Mouse (Mus musculus): ENCODE measurements at regions not wholly inside any gene's neighbourhood (a gene's known extent, or its start where the extent isn't known, plus 50 kb on each side); places are given as distances from the start of the nearest gene placed in this dataset.
A peak's percentile ranks its signal among the peaks of the same experiment; 100 is the strongest.

DNA sequence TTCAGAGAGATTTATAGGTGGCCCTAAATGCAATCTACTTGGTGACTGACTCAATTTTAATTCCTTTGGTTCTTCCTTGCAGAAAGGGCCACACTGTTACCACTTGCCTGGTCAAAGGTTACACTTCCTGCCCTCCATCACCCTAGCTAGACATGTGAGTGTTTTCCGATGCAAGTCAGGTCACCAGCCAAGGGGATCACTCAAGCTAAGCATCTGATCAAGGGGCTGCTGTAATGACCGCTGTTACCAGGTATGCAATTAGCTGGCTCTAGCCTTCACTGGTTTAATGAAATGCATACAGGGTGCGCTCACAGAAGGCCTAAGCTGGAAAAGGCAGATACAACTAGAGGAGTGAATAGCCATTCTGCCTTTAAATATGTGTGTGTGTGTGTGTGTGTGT, 105.1 kb downstream of the Mtx2 start:
- DNase-seq (ENCODE audit: low spot score) = no peak

DNA sequence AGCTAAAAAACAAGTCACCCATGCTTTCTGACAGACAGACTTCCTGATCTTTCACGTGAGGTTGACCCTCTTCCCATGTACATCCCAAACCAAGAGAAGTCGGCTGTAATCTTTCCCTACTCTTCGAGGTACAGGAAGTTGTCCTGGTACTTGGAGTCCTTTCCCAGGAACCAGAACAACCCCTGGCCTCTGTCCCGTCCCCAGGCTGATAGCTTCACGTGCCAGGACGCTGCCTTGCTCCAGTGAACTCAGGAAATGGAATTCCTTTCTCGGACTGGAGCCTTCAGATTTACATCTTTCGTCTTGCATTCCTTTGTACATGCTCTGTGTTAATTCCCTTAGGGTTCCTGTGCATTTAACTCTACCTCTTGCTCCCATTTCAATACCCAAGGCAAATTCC, 107.6 kb downstream of the Mtx2 start:
- DNase-seq (ENCODE audit: low spot score) = no peak

DNA sequence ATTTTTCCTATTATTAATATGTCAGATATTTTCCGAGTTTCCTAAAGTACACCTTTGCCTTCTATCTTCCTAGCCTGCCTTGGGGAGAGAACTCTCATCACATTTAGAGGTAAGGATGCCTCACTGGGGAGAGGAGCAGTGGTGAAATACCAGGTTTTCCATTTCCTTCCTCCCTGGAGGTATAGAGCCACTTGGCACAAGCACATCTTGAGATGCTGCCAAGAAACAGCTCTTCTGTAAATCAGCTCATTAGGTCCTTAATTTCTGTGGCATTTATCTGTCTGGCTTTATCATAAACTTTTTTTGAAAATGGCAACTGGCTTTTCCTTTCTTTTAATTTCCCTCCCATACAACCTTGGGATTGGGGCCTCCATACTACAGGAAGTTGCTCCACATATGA, 108.2 kb downstream of the Mtx2 start:
- no peak for DNase-seq (ENCODE audit: low spot score)

DNA sequence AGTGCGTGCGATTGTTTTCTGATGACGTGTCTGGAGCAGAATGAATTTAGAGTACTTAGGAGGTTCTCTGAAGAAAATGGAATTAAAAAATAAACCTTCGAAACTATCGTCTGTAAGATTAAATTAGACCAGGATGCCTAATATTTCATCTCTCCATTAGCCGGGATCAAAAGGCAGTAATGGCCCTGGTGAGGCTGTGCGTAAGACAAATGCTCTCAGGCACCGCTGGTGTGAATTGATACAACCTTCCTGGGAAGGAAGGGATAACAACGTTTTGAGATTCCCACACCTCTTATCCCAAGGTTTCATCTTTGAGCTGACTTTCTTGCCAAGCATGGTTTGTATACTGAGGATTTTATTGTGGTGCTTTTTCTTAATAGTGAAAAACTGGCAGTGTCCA, 113.1 kb downstream of the Mtx2 start:
- no peak for DNase-seq (ENCODE audit: low spot score)

DNA sequence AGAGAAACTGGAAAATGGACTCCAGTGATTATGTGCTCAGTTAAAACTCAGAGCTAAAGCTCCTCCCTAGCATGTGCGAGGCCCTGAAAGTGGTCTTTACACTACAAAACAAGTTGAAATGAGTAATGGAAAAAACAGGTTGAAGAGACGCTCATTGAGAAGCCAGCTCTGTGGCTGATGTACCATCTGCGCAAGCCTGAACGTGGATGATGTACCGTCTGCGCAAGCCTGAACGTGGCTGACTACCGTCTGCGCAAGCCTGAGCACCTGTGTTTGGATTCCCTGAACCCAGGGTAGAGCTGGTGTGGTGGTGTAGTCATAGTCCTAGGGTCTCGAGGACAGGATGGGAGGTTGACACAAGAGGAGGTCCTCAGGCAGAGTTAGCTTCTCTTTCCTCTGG, 116.4 kb downstream of the Mtx2 start:
- DNase-seq (ENCODE audit: low spot score) = no peak

DNA sequence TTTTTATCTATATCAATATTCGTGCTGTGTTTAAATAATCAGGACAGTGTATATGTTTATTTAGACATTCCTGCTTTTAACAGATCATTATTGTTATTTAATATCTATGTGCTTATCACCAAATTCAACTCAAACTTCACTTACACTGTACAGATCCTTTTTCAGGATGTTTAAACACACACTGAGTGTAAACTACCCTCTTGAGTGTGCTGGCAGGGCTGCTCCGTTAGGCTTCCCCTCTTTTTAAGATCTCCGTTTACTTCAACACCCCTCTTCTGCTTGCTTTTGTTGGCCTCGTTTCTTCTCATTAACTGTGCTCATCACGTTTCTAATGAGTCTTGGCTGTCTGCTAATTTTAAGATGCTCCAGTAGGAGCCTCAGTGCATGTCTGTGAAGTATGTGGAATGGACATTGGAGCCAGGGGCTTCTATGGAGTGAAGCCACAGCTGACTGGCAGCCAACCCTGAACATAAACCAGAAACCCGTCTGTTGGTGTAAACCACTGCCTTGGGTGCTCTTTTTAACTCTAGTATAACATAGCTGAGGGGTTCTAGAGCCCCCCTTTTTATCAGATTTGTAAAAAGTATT, 117.1 kb downstream of the Mtx2 start:
- DNase-seq (ENCODE audit: low spot score) = no peak

DNA sequence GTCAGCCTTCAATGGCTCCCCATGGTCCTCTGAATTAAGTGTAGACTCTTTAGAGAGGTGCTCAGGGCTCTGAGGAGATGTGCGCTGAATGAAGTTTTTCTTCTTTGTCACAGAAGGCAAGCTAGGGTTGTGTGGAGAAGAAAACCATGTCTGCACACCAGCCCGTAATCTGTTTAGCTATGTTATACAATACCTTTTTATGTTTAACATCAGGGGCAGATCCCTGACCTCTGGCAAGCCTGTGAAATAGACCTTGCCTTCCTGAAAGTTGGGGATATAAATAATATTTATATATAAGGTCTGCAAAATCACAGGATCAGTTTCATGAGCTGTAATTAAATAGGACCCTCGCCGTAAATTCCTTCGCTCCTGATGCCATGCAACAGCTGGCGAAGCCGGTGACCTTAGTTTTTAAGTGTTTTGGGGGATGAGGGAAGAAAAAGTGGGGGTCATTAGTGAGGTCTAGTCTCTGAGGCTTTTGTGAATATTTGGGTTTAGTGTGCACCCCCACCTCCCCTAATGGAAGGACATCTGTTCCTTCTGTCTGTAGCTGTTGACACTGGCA, 119.7 kb downstream of the Mtx2 start:
- no peak for DNase-seq (ENCODE audit: low spot score)

DNA sequence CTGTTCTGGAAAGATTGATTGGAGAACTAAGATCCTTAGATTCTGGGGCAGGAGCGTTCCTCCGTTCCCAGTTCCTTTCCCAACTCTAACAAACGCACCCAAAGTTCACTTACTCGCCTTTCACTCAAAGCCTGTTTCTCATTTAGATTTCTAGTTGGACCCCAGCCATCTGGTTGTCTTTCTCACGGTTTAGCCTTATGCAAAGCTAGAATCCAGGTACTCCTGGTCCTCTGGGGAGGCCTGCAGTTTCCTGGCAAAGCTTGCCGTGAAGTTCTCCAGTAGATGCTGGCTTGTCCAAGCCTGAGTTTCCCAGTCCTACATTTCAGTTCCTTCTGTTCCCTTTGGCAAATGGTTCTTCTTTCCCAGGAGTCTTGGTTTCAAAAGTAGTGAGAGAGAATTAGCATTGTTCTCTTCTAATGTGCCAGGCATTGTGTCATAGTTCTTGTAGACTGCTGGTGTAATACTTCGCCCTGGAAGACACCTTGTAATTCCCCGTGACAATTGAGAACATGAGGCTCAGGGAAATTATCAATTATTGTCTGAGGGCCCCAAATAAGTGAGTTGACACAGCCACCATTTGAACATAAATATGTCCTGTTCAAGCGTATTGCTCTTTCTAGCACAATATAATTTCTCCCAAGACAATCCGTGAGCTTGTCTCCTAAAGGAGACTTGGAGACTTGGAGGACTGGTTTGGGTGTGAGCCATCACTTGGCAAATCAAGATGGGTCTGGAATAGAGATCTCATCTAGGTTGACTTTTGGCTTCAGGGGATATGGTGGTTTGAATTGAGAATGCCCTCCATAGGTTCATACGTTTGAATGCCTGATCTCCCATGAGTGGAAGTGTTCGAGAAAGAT, 126.0 kb downstream of the Mtx2 start:
- no peak for DNase-seq (ENCODE audit: low spot score)

DNA sequence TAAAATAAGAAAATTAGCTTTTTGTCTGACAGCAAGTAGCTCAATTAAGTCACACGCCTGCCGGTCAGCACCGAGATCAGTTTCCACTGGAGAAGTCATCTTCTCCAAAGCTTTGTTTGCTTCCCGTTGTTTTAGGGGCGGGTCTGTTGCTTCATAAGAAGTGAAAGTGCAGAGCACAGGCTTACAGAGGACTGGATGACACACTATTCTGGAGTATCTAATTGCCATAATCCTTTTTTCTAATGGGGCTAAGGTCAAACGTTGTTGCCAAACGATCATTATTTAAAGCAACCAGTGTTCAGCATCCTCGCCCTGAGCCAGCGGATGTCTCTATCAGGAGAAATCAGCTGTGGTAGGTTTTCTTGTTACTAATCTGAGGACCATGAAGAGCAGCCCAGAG, 128.5 kb downstream of the Mtx2 start:
- DNase-seq (ENCODE audit: low spot score) = no peak

DNA sequence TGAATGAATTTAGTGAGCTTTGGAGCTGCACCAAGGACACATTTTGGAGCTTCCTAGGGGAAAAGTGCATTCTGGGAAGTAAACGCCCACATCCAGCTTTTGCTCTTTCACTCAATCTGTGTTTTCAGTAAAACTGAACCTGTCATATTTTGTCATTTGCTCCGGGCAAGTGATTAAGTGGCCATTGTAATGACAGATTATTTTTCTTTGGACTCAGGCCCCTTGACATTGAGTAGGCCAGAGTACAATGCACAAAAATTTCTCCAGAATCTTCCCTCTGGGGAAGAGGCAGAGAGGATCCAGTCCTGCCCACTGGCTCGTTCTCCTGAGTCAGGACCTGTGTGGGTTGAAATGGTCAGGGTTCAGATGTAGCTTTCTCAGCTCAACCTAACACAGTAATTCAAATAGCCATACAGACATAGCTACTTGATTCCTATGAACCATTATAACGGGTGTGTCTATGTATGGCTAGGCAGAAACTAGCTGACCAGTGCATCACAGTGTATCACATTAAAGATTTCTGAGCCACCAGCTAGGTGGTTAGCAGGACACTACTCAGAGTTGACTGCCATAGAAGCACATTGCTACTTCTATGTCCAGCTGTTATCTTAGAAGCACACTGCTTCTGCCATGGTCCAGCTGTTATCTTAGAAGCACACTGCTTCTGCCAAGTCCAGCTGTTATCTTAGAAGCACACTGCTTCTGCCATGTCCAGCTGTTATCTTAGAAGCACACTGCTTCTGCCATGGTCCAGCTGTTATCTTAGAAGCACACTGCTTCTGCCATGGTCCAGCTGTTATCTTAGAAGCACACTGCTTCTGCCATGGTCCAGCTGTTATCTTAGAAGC, 129.9 kb downstream of the Mtx2 start:
- no peak for DNase-seq (ENCODE audit: low spot score)

DNA sequence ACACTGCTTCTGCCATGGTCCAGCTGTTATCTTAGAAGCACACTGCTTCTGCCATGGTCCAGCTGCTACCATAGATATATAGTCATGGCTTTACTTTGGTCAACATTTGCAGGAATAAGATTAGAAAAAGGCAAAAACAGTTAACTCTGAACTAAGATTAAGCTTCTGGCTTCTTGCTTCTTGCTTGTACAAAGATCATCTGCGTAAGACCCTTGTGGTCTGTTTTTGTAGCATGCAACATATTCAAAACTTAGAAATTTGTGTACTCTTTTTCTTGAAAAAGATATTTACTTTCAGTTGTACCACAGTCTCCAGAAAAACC, 130.5 kb downstream of the Mtx2 start:
- DNase-seq (ENCODE audit: low spot score) = no peak

DNA sequence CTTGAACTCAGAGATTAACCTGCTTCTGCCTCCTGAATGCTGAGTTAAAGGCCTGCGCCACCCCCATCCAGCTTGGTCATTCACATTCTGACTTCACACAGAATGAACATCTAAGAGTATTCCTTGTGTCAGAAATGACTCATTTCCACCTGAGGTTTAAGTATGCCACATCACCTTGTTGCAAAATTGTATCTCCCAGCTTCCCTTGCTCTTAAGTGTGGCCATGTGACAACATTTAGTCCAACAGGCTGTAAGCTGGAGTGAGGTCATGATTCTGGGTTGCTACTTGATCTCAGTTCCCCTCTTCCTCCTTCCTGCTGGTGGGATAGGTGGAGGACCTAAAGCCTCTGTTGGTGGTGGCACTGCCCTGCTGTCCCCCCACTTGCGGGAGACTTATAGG, 131.0 kb downstream of the Mtx2 start:
- DNase-seq (ENCODE audit: low spot score) = no peak

DNA sequence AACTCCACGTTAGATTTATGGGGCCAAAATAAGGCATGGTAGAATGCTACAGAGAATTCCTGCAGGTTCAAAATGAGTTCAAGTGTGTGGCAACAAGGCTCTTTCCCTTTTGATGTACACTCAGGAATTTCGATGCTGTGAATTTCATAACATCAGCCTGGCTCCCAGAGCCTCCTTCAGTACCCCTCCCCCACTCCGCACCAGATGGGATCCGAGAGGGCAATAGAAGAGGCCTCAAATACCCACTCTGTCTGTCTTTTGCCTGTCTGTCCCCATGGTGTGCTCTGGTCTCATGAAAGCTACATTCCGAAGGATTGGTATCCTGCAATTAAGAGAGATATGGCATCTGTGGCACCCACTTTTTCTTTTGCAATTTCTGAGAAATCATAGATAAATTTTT, 134.3 kb downstream of the Mtx2 start:
- DNase-seq (ENCODE audit: low spot score) = no peak

DNA sequence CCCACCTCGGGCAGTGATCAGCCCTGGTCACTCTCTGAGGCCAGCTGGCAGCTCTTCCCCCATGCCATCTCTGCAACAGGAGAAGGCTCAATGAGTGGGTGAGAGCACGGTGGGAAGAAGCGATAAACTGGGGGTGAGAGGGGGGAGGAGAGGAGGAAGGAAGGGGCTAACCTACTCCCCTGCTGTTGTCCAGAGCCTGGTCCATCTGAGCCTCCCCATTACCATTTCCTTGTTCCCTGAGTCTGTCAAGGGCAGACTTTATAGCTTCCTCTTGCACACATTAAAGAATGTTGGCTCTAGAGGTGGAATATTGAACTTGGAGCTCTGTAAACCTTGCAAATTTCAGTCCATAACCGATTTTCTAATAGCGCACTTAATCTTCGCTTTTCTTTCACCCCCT, 136.8 kb downstream of the Mtx2 start:
- DNase-seq (ENCODE audit: low spot score) = no peak

DNA sequence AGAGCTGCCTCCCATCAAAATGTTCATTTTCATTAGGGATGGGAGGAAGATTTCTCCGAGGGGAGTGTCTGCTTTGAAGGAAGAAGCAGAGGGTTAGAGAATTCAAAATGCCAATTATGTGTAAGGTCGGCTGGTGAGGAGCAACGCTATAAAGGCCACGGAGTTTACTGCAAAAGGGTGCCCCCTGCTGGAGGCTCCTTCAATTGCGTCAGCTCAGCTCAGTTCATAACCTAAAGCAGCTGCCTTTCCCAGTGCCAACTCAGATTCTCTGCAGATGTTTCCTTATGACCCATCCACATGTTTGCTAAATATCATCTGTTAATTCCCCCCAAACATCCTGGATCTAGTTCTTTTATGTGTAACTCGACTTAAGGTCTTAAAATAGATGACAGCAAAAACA, 138.8 kb downstream of the Mtx2 start:
- peak; percentile 57 for DNase-seq (ENCODE audit: low spot score)

DNA sequence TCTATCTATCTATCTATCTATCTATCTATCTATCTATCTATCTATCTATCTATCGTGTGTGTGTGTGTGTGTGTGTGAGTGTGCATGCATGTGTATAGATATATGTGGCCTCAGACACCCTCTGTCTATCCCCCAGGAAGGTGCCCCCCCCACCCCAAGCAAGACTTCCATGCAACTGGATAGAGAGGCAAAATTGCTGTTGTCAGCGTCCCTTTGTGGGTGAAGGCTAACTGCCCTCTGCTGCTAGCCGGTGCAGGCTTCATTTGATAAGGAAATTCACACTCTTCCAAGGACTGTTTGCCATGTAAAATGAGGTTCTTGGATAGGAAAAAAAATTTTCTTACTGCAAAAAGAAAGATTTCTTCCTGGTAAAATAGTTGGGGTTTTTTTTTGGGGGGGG, 139.4 kb downstream of the Mtx2 start:
- no peak for DNase-seq (ENCODE audit: low spot score)

DNA sequence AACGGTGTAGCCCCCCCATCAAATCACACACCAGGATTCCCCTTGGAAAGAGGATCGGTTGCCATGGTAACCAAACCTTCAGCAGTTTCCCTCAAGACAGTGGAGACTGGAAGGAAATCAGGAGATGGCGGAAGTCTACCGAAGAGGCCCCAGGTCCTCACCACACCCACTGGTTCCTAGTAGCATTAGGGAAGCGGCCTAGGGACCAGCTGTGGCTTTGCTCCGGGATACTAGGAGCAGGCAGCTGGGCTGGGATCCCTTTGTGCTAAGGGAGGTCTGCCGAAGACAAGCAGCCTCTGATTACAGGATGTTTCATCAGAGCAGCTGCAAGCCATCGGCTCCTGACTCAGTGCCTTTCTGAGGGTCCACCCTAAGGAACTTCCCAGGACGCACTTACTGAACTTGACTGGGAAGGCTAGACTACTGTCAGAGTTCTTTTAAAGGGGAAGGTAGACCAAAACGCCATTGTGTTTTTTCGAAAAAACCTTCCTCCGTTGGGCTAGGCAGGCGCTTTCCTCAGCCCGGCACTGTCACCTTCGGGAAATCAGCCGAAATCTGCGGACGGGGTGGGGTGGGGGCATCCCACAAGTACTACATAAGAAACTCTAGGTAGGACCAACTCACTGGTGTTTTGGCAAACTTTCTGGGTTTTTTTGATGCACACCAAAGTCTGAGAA, 139.9 kb downstream of the Mtx2 start:
- DNase-seq (ENCODE audit: low spot score) = no peak

DNA sequence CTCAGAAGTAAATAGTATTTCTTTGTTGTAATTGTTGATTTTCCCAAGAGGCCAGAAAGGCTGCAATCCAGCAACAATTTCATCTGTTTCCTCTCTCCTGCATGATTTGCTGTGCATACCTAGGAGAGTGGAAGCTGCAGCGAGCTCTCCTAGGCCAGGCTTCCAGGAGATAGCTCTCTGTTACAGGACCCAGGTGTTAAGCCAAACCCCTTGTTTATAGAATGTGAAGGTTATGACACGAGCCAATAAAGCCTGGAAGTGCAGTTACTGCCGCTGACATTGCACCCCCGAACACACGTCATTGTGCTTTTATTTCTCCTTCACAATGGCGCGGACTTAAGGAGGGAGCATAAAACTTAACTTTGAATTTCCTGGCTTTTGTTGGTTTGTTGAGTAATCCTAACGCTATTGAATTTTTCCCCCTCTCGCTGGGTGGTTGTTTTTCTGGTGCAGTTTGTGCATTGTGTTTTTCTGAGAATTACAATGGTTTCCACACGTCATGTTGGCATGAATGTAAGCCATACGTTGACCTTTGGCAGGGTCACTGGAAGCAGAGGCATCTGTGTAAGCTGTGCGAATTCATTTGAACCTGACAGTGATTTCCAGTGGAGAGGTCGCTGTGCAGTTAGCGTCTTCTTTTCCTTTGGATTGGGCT, 145.1 kb downstream of the Mtx2 start:
- no peak for DNase-seq (ENCODE audit: low spot score)

DNA sequence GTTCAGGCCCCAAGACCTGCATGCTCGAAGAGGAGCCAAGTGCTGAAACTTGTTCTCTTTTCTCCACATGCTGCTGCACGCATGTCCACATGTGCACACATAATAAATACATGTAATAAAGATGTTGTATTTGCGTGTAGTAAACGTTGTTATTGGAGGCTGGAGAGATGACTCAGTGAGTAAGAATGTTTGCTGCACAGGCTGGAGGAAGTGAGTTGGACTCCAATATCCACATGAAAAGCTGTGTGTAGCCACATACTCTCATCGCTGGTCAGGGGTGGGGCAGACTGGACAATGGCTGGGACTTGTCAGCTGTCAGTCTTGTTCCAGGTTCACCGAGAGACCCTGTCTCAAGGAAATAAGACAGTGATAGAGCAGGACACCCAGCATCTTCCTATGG, 147.8 kb downstream of the Mtx2 start:
- DNase-seq (ENCODE audit: low spot score) = no peak

DNA sequence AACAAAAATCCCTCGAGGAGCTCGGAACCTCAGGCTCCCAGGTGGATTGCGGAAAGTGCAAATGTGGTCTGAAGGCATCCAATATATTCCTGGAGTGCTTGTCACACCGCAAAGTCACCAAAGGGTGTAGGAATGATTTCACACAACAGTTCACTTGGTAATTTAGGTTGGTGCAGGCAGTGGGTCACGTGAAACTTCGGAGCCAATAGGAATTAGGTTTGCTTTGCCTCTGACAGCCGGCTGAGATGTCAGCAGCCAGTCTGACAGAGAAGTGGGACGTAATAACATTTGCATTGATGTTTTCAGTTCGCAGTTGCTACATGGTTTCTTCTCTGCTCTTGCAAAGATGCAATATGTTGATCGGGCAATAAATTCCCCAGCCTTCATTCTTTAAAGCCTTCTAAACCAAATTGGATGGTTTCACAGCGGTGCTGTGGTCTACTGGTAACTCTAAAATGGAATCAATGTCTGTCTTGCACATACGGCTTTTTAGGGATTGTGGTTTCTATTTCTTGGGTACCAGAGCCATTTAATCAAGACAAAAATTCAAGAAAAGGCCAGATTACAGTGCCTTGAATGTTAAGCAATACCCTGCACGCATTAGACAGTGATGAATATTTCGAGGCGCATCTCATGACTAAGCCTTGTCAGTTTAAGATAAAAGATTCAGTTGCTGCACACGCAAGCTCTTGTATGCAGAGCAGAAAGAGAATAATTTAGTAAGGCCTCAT, 149.2 kb downstream of the Mtx2 start:
- DNase-seq (ENCODE audit: low spot score) = no peak

DNA sequence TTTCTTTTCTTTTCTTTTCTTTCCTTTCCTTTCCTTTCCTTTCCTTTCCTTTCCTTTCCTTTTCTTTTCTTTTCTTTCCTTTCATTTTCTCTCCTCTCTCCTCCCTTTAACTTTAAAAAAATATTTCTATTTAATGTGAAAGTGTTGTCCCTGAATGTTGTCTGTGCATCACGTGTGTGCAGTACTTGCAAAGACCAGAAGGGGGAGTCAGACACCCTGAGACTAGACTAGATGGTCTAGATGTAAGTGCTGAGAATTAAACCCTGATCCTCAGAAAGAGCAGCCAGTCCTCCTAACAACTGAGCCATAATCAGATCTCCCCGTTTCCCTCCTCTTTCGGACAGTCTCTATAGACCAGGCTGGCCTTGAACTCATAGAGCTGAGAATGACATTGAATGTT, 151.7 kb downstream of the Mtx2 start:
- DNase-seq (ENCODE audit: low spot score) = no peak
